Comparison of ENCODE assay signal across 30 mouse cellular contexts in the genomic region with DNA sequence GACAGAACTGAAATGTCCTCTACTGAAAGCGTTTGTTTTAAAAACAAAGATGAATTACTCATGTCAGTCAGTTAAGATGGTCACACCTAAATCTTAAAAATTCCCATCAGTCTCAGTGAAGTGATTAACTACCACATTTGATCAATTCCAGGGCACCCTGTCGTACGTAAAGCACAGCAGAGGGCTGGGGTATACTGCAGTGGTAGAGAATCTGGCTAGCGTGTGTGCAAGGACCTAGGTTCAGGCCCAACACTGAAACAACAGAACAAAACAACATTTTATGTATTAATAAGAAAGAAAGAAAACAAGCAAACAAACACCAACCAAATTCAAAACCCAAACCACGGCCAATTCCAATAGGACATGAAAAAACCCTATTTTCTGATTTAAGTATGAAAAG. TPM values are rescaled to one million over a fixed set of nuclear protein-coding genes. Genes with fewer than 3 reads are reported as not detected.
"Had no signal": no experiment of that assay in that cellular context is flagged by ENCODE, and none has a peak within 500 bp of the region (broad histone marks: within the 10 kb centered on the region; RNA-seq: fewer than 3 reads in every experiment).

No protein-coding gene starts in this region.

- H3K27ac ChIP-seq: embryonic facial prominence, embryonic 10.5 days; embryonic facial prominence, embryonic 12.5 days; embryonic facial prominence, embryonic 13.5 days; embryonic facial prominence, embryonic 15.5 days; forebrain, embryonic 10.5 days; forebrain, embryonic 12.5 days; forebrain, embryonic 13.5 days; forebrain, embryonic 15.5 days; gastrocnemius, adult 2 months; heart, adult 2 months had no signal

- H3K4me2 ChIP-seq: embryonic facial prominence, embryonic 12.5 days; embryonic facial prominence, embryonic 13.5 days; embryonic facial prominence, embryonic 15.5 days; forebrain, embryonic 12.5 days; forebrain, embryonic 13.5 days; forebrain, embryonic 15.5 days had no signal

- H3K9ac ChIP-seq: embryonic facial prominence, embryonic 12.5 days; embryonic facial prominence, embryonic 13.5 days; embryonic facial prominence, embryonic 15.5 days; forebrain, embryonic 12.5 days; forebrain, embryonic 13.5 days; forebrain, embryonic 15.5 days; forebrain, postnatal 0 days had no signal

- DNase-seq: cerebellum, adult 2 months; cerebellum, adult 8-10 months; cerebellum, adult 9-10 months; cerebellum, adult 9-11 months; cerebellum, postnatal 10 days; cerebellum, postnatal 14 days; cerebellum, postnatal 25 days; cerebellum, postnatal 36 days; embryo, embryonic 11 days; forebrain, postnatal 0 days; gastrocnemius, adult 2 months; gastrocnemius, postnatal 10 days; gastrocnemius, postnatal 14 days; gastrocnemius, postnatal 25 days; gastrocnemius, postnatal 36 days; heart, adult 18-20 months; heart, adult 2 months had no signal

- H3K9me3 ChIP-seq: embryonic facial prominence, embryonic 10.5 days; embryonic facial prominence, embryonic 12.5 days; embryonic facial prominence, embryonic 13.5 days; embryonic facial prominence, embryonic 15.5 days; forebrain, embryonic 10.5 days; forebrain, embryonic 12.5 days; forebrain, embryonic 13.5 days; forebrain, embryonic 15.5 days had no signal

- ATAC-seq: forebrain, embryonic 13.5 days; forebrain, embryonic 14.5 days; forebrain, embryonic 15.5 days; forebrain, embryonic 16.5 days; forebrain, postnatal 0 days had no signal

- H3K27me3 ChIP-seq: embryonic facial prominence, embryonic 12.5 days; embryonic facial prominence, embryonic 15.5 days; forebrain, embryonic 12.5 days; forebrain, embryonic 13.5 days; forebrain, embryonic 15.5 days had no signal

- H3K4me3 ChIP-seq: embryonic facial prominence, embryonic 10.5 days; embryonic facial prominence, embryonic 12.5 days; embryonic facial prominence, embryonic 13.5 days; embryonic facial prominence, embryonic 15.5 days; erythroblast, embryonic 14.5 days; forebrain, embryonic 10.5 days; forebrain, embryonic 12.5 days; forebrain, embryonic 13.5 days; forebrain, embryonic 15.5 days; gastrocnemius, adult 2 months; heart, adult 2 months had no signal

- H3K36me3 ChIP-seq: embryonic facial prominence, embryonic 12.5 days; embryonic facial prominence, embryonic 13.5 days; embryonic facial prominence, embryonic 15.5 days had no signal

RNA-seq across cellular contexts. Expression of gene Lmod3, which starts 33.8 kb away (rescaled TPM):
- polyA plus RNA-seq: embryonic facial prominence, embryonic 10.5 days; erythroblast, embryonic 14.5 days; forebrain, embryonic 10.5 days; forebrain, embryonic 11.5 days; forebrain, embryonic 13.5 days; forebrain, embryonic 14.5 days; forebrain, embryonic 16.5 days; frontal cortex, adult 2 months had no signal
